Mouse (Mus musculus) MEL (cell line): ENCODE measurements at regions not wholly inside any gene's neighbourhood (a gene's known extent, or its start where the extent isn't known, plus 50 kb on each side); places are given as distances from the start of the nearest gene placed in this dataset.

ENCODE experiments used
- HCFC1 ChIP-seq: IDR thresholded peaks from 2 replicates; pipeline ENCODE4 v1.6.1; 2012; ENCODE audit warnings: low read depth, mild to moderate bottlenecking, inconsistent platforms, low read length, improper control_type of control experiment, moderate library complexity
- KAT2A ChIP-seq: conservative IDR thresholded peaks from 2 replicates; pipeline ENCODE4 v1.6.1; 2012; ENCODE audit warnings: low read depth, low read length, improper control_type of control experiment, inconsistent platforms
- MAX ChIP-seq: IDR thresholded peaks from 2 replicates; pipeline ENCODE4 v1.6.1; 2011; ENCODE audit warnings: low read length, improper control_type of control experiment
- MEF2A ChIP-seq: IDR thresholded peaks from 2 replicates; pipeline ENCODE4 v1.6.1; 2014; ENCODE audit warnings: low read depth, mild to moderate bottlenecking, inconsistent platforms, low read length, improper control_type of control experiment; ENCODE audit not compliant: poor library complexity, insufficient replicate concordance, severe bottlenecking; ENCODE audit errors: extremely low read depth
- POLR2A ChIP-seq, 2 experiments: IDR thresholded peaks; 2 replicates each; pipeline ENCODE4 v1.6.1; 2011 to 2012; ENCODE audit warnings: low read length in 2 of 2, mild to moderate bottlenecking in 2 of 2, control low read depth in 1 of 2, improper control_type of control experiment in 1 of 2, low read depth in 1 of 2, moderate library complexity in 1 of 2; ENCODE audit not compliant: control insufficient read depth in 1 of 2, insufficient read depth in 1 of 2, poor library complexity in 1 of 2
- POLR2AphosphoS2 ChIP-seq: IDR thresholded peaks from 2 replicates; pipeline ENCODE4 v1.6.1; 2011; ENCODE audit warnings: low read length, improper control_type of control experiment
- POLR2AphosphoS5 ChIP-seq: IDR thresholded peaks from 2 replicates; pipeline ENCODE4 v1.6.1; 2012; ENCODE audit warnings: low read depth, borderline replicate concordance, mild to moderate bottlenecking, inconsistent platforms, low read length, moderate library complexity, mixed read lengths
- ZNF384 ChIP-seq: IDR thresholded peaks from 2 replicates; pipeline ENCODE4 v1.6.1; 2012; ENCODE audit warnings: low read depth, mild to moderate bottlenecking, inconsistent platforms, low read length, improper control_type of control experiment

DNA sequence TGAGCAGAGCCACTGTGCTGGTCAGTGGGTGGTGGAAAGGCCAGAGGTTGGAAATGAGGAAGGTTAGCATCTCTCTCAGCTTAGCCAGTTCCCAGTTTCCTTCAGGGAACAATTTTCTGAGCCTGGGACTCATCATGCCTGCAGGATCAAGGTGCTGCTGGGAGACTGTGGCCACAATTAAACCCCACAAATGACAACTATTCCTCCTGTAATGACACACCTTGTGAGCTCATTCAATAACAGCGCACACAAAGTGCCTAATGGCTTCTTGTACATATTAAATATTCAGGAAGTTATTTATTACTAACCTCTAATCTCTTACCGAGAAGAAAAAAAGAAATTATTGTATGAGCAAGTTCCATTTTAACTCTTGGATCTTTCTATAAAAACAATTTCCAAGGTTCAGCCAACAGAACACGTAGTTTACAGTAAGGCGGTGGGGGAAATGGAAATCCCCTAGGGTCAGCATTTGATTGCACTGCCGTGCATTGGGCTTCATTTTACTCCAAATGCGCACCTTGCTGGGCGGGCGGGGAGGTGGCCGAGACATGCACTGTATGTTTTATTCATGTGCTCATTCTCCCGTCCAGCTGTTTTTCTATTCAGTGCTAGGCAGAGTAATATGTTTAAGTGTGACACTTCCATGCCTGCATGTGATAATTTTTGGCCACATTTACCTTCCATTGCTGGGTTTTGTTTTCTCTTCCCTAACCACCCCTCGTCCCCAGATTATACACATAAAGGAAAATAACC is 75.4 kb downstream of the Gm11983 start:
- TF ChIP-seq POLR2AphosphoS2 = no peak
- TF ChIP-seq MAX = no peak
- no peak for TF ChIP-seq POLR2A (IDR thresholded peaks at IDR 0.05; ENCODE audit: control insufficient read depth in 1 of 2, insufficient read depth in 1 of 2, low read depth in 1 of 2, low read length in 2 of 2, poor library complexity in 1 of 2)
- TF ChIP-seq POLR2AphosphoS5 = no peak
- TF ChIP-seq KAT2A = no peak
- TF ChIP-seq ZNF384 = no peak
- no peak for TF ChIP-seq MEF2A
- no peak for TF ChIP-seq HCFC1
